Mouse (Mus musculus) lung, embryonic 16.5 days (tissue): ENCODE data around the gene Gm28551. TPM values are rescaled to one million over a fixed set of nuclear protein-coding genes. Genes with fewer than 3 reads are reported as not detected.

ENCODE experiments used
- ATAC-seq: fragments of 200-750 bp; cut with Nextera tagmentation; 2 replicates; pipeline ENCODE4 v1.8.0; 2017; ENCODE audit warnings: low read depth, mild to moderate bottlenecking, moderate library complexity
- H3K27ac ChIP-seq: fragments of 300-500 bp; sonication (generic); 2 replicates; pipeline ENCODE4 v1.5.1; 2014; ENCODE audit warnings: mild to moderate bottlenecking, control low read depth, low read length
- H3K27me3 ChIP-seq: fragments of 300-500 bp; sonication (generic); 2 replicates; pipeline ENCODE4 v1.6.1; 2014; ENCODE audit warnings: low read depth, low read length, mixed read lengths; ENCODE audit not compliant: control insufficient read depth, insufficient read depth
- H3K36me3 ChIP-seq: fragments of 300-500 bp; sonication (generic); 2 replicates; pipeline ENCODE4 v1.6.1; 2014; ENCODE audit warnings: low read length; ENCODE audit not compliant: control insufficient read depth, insufficient read depth
- H3K4me1 ChIP-seq: fragments of 300-500 bp; sonication (generic); replicated peaks from 2 replicates; pipeline ENCODE4 v1.6.1; 2014; ENCODE audit warnings: low read length, mixed read lengths; ENCODE audit not compliant: control insufficient read depth, insufficient read depth
- H3K4me2 ChIP-seq: fragments of 300-500 bp; sonication (generic); 2 replicates; pipeline ENCODE4 v1.6.1; 2014; ENCODE audit warnings: low read depth, low read length, control low read depth
- H3K4me3 ChIP-seq: fragments of 300-500 bp; sonication (generic); 2 replicates; pipeline ENCODE4 v1.5.1; 2014; ENCODE audit warnings: mild to moderate bottlenecking, low read length, control low read depth
- H3K9ac ChIP-seq: fragments of 300-500 bp; sonication (generic); 2 replicates; pipeline ENCODE4 v1.6.1; 2014; ENCODE audit warnings: low read length, control low read depth
- H3K9me3 ChIP-seq: fragments of 300-500 bp; sonication (generic); 2 replicates; pipeline ENCODE4 v1.6.1; 2016; ENCODE audit warnings: low read length; ENCODE audit not compliant: control insufficient read depth
- WGBS: fragments of 180-500 bp; shearing (Covaris S2); extraction: QIAGEN DNeasy Blood & Tissue Kit; methylation state at CpG from one replicate; pipeline ENCODE4 v1.1.7; 2014; 5-methylcytosine and 5-hydroxymethylcytosine counted together
- polyA plus RNA-seq: library from polyadenylated mRNA; unstranded; fragments of >200 nt; fragmentation: Nextera tagmentation; extraction: Ambion mirVana; gene quantifications from 2 replicates; pipeline ENCODE4 v1.2.1, GENCODE M21; 2015

Gm28551 gene
- polyA plus RNA-seq, 1 experiment from 2014 or later, result 0.87 TPM

DNA sequence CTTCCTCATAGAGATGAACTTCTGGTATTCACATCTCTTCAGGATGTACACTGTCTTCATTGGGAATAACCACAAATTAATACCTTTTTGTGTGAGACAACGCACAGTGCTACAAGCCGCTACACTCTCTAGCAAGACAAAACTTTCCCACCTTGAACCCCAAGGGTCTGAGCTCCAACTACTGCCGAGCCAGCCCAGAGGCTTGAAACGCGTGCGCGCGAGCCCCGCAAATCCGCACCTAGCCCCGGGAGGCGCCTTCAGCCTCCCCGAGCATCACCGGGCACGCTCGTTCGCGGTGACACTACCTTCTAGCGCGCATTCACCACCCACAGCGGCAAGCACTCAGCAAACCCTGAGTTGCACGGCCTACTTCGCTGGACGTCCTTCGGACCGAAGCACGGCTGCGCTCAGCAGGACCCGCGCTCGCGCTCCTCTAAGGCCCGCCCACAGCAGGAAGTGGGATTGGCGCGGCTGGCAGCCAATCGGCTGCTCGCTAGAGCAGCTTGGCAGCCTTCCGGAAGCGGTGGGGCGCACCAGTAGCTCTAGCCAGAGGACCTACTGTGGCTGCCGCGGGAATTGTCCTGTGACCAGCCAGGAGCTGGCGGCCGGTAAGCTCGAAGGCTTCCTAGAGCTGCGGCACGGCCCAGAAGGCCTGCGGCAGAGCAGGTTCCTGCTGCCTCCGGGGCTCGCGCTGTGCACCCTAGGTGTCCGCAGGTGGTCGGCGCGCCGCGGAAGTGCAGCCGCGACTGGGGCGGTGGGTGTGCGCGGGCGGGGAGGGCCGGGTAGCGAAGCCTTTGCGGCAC is 55.7 kb downstream of the Gm28551 start, which contains the start of the genes Pms1, Ormdl1 and Gm28778:
Gene Pms1 (minus strand): TSS at position 438 of the 803 bp plus-strand sequence.
Gene Ormdl1 (plus strand): TSS at position 515 of the 803 bp plus-strand sequence.
Gene Gm28778 (plus strand): TSS at position 531 of the 803 bp plus-strand sequence.
- Histone ChIP-seq H3K4me3 (peak within 1 kb of the TSS; percentile 76), H3K9me3 (no peaks in the 10 kb centered on the region), H3K27me3 (no peaks in the 10 kb centered on the region), H3K9ac (peak within 1 kb of the TSS; percentile 71), H3K36me3 (no peaks in the 10 kb centered on the region; the same call in 1 of the 2 replicates), H3K4me1 (peaks cover 3% of the 10 kb centered on the region; the same call in 1 of the 2 replicates), H3K27ac (peak within 1 kb of the TSS; percentile 91), H3K4me2 (peak within 1 kb of the TSS; percentile 65)
- peak; percentile 100 for ATAC-seq
- WGBS, result under 1% methylated on average over 59 of the region's 66 CpGs

DNA sequence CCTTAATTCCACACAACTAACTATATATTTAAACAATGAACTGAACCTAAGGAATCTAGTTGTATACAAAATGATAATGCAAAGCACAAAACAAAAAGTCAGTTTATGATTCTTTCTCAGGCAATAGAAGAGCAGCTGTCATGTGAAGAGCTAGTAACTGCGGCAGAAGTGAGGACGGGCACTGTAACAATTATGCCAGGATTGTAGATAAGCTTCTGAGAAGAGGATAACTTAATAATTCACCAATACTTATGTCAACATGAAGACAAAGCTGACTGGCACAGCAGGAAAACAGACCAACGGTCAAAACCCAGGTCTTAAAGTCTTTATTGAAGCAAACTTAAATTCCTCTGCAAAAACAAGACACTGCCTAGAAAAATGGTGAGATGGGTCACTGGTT is 61.3 kb downstream of the Gm28551 start:
- H3K4me3 ChIP-seq, result no peak overlapping the region
- no peak overlapping the region for H3K4me2 ChIP-seq
- 56% methylated on average over 3 of the region's 3 CpGs for WGBS
- H3K27me3 ChIP-seq, result no peaks in the 10 kb centered on the region
- no peak for ATAC-seq
- H3K9ac ChIP-seq, result no peak overlapping the region
- H3K36me3 ChIP-seq, result no peaks in the 10 kb centered on the region
- no peaks in the 10 kb centered on the region for H3K9me3 ChIP-seq
- H3K27ac ChIP-seq, result no peak overlapping the region
- H3K4me1 ChIP-seq, result peaks cover 3% of the 10 kb centered on the region; the same call in 1 of the 2 replicates

Other genes starting within 250 kb of the Gm28551 start
- not detected in 2 replicates for gene 1700019A02Rik, start 165.0 kb downstream of the Gm28551 start, polyA plus RNA-seq
- 15.6 and 15.9 TPM in 2 replicates for gene Pms1, start 55.6 kb downstream of the Gm28551 start, polyA plus RNA-seq
- gene Ormdl1, start 55.6 kb downstream of the Gm28551 start, polyA plus RNA-seq, result 37.8 and 38.4 TPM in 2 replicates
- gene Gm28778, start 55.6 kb downstream of the Gm28551 start, polyA plus RNA-seq, result not detected in 2 replicates
- 21.4 and 22.4 TPM in 2 replicates for gene Osgepl1, start 39.0 kb downstream of the Gm28551 start, polyA plus RNA-seq
- 3.1 TPM in 1 of 2 replicates, not detected in the other for gene Asdurf, start within 50 bp of the Gm28551 start, polyA plus RNA-seq
- gene Asnsd1, start 85 bp upstream of the Gm28551 start, polyA plus RNA-seq, result 59.8 and 60.2 TPM in 2 replicates